Mouse (Mus musculus) hindbrain, embryonic 14.5 days (tissue): ENCODE measurements at regions not wholly inside any gene's neighbourhood (a gene's known extent, or its start where the extent isn't known, plus 50 kb on each side); places are given as distances from the start of the nearest gene placed in this dataset.

Experiments used
- ATAC-seq: fragments of 200-750 bp; cut with Nextera tagmentation; 2 replicates; pipeline ENCODE4 v1.8.0; 2017; ENCODE audit warnings: moderate number of reproducible peaks, mild to moderate bottlenecking, moderate TSS enrichment, moderate library complexity; ENCODE audit not compliant: low FRiP score
- DNase-seq: peaks from one replicate; pipeline ENCODE4 v3.0.0-alpha.2; 2015; ENCODE audit warnings: low spot score
- H3K27ac ChIP-seq: fragments of 300-500 bp; sonication (generic); 2 replicates; pipeline ENCODE4 v1.5.1; 2014; ENCODE audit warnings: mild to moderate bottlenecking, moderate library complexity
- H3K27me3 ChIP-seq: fragments of 300-500 bp; sonication (generic); 2 replicates; pipeline ENCODE4 v1.6.1; 2014; ENCODE audit warnings: mild to moderate bottlenecking, low read length, mixed read lengths; ENCODE audit not compliant: control insufficient read depth, insufficient read depth
- H3K36me3 ChIP-seq: fragments of 300-500 bp; sonication (generic); replicated peaks from 2 replicates; pipeline ENCODE4 v1.6.1; 2014; ENCODE audit not compliant: control insufficient read depth, insufficient read depth
- H3K4me1 ChIP-seq: fragments of 300-500 bp; sonication (generic); replicated peaks from 2 replicates; pipeline ENCODE4 v1.6.1; 2014; ENCODE audit warnings: antibody characterized with exemption, low read length, mixed read lengths; ENCODE audit not compliant: control insufficient read depth, insufficient read depth
- H3K4me2 ChIP-seq: fragments of 300-500 bp; sonication (generic); replicated peaks from 2 replicates; pipeline ENCODE4 v1.6.1; 2014; ENCODE audit warnings: mild to moderate bottlenecking, moderate library complexity
- H3K4me3 ChIP-seq: fragments of 300-500 bp; sonication (generic); replicated peaks from 2 replicates; pipeline ENCODE4 v1.5.1; 2014; ENCODE audit warnings: mild to moderate bottlenecking, low read length
- H3K9ac ChIP-seq: fragments of 300-500 bp; sonication (generic); 2 replicates; pipeline ENCODE4 v1.6.1; 2014
- H3K9me3 ChIP-seq: fragments of 300-500 bp; sonication (generic); 2 replicates; pipeline ENCODE4 v1.6.1; 2016; ENCODE audit warnings: low read length; ENCODE audit not compliant: control insufficient read depth
- WGBS: fragments of 180-500 bp; shearing (Covaris S2); extraction: QIAGEN DNeasy Blood & Tissue Kit; methylation state at CpG from one replicate; pipeline ENCODE4 v1.1.7; 2014; 5-methylcytosine and 5-hydroxymethylcytosine counted together

GRCm38 (mm10) chrX:130876120-130876519 is 1126.6 kb downstream of the Diaph2 start:
- H3K4me3 ChIP-seq, result no peak overlapping the region
- H3K27me3 ChIP-seq, result no peaks in the 10 kb centered on the region
- DNase-seq (no peak), ATAC-seq (no peak)
- H3K9me3 ChIP-seq, result no peaks in the 10 kb centered on the region
- H3K4me2 ChIP-seq, result no peak overlapping the region
- WGBS, result 83% methylated on average over 4 of the region's 4 CpGs
- no peak overlapping the region for H3K9ac ChIP-seq
- no peak overlapping the region for H3K27ac ChIP-seq
- H3K36me3 ChIP-seq, result no peaks in the 10 kb centered on the region
- no peaks in the 10 kb centered on the region for H3K4me1 ChIP-seq
